Mouse (Mus musculus): ENCODE results near the gene Rrn3.
"Not testable (repeated sequence)": the region's sequence is repeated elsewhere in the genome, so short reads cannot be mapped to it uniquely, and the experiment has no call there.

Gene Rrn3

DNA sequence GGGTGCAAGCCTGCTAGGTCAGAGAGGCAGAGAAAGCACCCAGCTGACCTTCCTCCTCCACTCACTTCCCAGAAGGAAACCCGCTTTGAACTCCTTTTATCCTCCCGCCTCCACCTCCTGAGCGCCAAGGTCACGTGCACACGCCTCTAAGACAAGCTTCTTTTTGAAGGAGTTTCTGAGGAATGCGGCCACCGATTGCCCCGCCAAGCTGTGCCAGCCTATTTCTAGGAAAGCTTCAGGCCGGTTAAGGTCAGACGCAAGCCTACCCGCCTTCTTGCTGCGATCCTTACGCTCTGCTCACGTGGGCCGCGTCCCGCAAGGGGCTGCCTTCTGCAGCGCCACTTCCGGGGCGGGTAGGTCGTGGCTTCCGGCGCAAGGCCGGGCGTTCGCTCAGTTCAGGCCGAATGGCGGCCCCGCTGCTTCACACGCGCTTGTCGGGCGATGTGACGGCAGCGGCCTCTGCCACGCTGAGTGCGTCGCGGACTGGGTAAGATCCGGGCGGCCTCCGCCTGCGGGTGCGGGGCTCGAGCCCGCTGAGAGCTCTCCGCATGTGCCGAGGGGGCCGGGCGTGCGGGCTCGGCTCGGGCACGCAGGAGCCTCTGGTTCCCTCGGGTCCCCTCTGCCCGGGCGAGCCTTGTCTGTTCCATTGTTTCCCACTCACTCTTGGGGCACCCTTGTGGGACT, at the start of gene Rrn3:
Rrn3 (plus strand) TSS at position 356 of the 684 bp plus-strand sequence.
- DNase-seq (ENCODE audit: low read depth, low spot score): peak; percentile 79

DNA sequence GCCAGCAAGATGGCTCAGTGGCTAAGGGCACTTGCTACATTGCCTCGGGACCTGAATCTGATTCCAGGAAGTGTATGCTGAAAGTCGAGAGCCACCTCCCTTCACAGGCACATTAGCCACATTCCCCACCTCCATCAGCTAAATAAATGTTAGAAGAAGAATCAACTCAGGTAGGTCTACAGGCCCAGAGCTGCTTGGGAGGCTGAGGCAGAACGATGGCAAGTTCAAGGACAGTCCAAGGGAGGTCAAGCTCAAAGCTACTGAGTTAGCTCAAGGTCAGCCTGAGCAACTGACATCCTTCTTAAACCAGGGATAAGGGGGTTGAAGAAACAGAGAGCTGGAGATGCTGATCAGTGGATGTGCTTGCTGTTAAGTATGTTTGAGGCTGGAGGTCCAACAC, 47.7 kb upstream of the Rrn3 start:
- no peak for DNase-seq (ENCODE audit: low read depth, low spot score)

DNA sequence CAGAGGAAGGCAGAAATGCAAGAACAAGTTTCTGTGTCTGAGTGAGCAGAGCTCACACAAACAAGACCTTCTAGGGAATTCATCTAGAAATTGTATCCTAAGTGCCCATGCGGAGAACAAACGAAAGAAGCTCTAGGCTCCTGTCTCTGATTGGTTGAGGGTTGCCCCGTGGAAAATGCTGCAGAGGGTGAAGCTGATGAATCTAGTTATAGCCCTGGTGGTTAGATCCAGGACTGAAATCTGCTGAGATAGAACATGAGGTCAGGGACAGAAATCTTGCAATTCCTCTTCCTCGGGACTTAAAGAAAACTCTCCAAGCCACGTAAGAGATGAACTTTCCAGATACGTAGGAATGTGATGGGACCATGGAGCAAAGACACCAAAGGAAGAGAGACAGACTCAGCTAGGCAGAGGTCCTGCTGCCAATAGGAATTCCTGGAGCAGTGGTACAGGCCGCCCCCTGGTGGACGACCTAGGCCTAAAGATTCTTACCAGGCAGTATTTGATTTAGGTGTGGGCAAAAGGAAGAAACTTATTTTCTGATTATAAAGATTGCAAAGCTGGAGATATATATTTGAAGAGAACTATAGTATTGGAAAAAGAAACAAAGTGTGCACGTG, 46.9 kb upstream of the Rrn3 start:
- DNase-seq (ENCODE audit: low read depth, low spot score): peak; percentile 45

DNA sequence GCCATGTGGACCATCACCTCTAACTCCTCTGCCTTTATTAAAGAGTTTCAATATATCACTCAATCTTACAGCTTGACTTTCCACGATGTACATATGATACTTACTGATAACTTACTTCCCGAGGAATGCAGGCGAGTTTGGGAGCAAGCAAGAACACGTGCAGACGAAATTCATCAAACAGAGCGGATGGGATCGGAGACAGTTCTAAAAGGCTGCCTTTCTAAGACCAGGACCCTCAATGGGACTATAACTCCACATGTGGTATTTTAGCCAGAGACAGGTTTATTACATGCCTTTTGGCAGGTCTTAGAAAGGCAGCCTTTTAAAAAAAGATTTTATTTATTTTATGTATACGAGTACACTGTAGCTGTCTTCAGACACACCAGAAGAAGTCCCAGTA, 44.5 kb upstream of the Rrn3 start:
- no peak for DNase-seq (ENCODE audit: low read depth, low spot score)

DNA sequence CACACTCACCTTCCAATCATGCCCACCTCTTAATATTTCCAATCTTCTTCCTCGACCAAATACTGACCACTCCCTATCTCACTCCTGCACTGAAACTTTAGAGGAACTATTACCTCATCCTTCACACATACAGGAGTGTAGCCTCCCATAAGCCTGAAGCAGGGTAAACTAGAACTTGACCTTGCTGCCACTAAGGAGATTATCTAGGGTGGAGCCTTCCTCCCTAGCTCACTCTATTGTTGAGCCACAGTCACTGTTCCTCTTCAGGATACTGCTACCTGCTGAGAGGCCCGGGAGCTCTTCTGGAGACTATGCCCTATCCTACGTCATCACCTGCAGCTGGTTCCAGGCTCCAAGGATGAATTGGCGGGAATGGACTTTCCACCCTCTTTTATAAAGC, 41.5 kb upstream of the Rrn3 start:
- DNase-seq (ENCODE audit: low read depth, low spot score): not testable (repeated sequence)

DNA sequence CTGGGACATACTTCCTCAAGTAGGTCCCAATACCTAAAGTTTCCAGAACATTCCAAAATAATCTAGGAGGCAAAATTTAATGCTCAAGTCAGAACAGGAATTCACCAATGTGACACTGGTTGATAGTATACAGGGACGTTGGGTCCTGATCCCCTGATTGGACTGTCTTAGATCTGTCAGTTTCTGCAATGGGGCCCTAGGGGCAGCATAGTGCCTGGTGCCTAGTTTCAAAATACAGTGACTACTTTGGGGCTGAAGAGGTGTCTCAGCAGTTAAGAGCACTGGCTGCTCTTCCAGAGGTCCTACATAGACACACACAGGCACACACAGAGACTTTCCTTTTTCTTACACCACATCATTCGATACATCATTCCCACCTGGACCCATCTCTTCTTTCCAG, 39.7 kb upstream of the Rrn3 start:
- DNase-seq (ENCODE audit: low read depth, low spot score): no peak

DNA sequence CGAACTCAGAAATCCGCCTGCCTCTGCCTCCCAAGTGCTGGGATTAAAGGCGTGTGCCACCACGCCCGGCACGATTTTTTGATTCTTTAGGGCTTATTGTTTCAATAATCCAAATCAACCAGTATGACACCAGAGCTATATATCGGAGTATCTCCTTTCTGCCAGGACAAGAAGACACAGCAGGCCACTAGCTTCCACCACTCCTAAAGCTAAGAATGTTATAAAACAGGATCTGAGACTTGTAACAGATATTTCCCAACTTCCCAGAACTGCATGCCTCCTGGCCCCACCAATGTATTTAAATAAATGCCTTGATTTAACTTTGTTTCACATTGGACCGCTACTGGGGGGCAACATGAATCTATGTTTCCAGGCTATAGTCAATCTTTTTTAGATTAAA, 32.8 kb upstream of the Rrn3 start:
- DNase-seq (ENCODE audit: low read depth, low spot score): no peak

DNA sequence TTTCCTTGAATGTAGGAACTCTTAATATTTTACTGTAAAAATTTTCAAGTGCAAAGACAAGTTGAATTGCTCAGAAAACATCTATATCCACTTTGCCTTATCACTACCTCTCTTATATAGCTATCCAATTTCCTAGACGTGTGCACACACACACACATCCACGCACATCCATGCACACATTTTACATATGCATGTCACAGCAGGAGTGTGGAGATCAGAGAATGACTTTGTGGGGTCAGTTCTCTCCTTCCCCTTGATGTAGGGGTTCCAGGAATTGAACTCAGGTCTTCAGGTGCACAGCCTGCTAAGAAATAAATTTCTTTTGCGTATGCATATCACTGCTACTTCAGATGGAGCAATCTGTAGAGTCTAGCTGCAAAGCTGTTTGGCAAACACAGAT, 32.4 kb upstream of the Rrn3 start:
- DNase-seq (ENCODE audit: low read depth, low spot score): no peak

DNA sequence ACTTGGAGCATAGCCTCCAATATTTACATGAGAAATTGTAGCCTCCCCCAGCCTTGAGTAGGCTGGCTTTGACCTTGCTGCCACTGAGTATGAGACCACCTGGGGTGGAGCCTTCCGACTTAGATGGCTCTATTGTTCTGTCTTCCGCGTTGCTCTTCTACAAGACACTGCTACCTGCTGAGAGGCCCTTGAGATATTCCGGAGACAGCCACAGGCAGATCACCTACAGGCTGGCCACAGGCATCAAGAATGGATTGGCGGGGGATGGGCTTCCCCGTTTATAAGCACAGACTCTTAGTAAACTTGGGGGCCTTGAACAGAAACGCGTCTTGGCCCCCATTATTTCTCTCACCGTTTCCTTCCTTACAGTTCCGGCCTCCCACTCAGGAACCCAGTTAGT, 31.7 kb upstream of the Rrn3 start:
- DNase-seq (ENCODE audit: low read depth, low spot score): not testable (repeated sequence)

DNA sequence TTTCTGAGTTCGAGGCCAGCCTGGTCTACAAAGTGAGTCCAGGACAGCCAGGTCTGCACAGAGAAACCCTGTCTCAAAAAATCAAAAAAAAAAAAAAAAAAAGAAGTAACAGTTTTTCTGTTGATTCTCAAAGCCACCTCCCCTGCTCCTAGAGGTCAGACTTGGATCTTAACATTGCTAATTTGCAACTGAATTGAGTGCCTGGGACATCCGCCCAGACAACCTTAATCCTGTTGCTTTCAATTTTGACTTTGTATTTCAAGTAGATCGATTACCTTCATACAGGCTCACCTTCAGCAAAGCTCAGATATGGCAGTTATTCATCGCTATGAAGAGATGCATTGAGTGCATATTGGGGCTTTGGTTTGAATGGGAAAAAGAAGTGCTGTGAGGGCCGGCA, 31.2 kb upstream of the Rrn3 start:
- DNase-seq (ENCODE audit: low read depth, low spot score): no peak

DNA sequence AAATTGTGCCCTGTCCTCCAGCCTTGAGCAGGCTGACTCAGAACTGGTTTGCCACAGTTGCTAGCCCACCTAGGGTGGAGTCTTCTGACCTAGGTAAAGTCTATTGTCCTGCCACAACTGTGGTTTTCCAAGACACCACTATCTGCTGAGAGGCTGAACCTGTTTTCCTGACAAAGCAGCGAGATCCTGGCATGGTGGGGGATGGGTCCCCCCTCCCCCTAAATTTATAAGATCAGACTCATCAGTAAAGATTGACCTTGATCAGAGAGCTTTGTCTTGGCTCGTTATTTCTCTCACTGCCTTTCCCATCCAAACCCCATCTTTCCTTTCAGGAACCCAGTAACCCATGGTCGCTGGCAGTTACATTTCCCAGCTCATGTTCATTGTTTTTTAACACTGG, 30.5 kb upstream of the Rrn3 start:
- no peak for DNase-seq (ENCODE audit: low read depth, low spot score)

DNA sequence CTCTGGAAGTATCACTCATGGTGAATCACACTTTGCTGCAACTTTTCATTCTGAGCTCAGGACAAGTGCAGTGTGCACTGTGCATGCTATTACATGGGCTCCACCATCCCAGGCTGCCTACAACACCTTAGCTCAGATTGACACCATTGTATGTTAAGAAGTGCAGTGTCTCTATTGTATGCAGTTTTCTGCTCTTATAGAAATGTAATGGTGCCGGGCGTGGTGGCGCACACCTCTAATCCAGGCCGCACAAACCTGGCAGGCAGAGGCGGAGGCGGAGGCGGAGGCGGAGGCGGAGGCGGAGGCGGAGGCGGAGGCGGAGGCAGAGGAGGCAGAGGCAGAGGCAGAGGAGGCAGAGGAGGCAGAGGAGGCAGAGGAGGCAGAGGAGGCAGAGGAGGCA, 29.9 kb upstream of the Rrn3 start:
- no peak for DNase-seq (ENCODE audit: low read depth, low spot score)

DNA sequence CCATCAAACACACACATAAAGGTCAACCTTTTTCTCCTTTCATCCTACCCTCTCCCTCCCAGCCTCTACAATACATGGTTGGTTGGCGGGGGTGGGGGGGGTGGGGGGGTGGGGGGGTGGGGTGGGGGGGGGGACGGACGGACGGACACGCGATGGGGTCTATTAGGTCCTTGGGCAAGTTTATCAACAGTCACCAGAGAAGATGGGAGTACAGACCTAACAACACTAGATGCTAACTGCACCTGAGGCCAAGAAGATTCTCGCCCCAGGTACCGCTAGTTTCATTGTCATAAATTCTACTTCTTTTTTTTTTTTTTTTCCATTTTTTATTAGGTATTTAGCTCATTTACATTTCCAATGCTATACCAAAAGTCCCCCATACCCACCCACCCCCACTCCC, 26.5 kb upstream of the Rrn3 start:
- no peak for DNase-seq (ENCODE audit: low read depth, low spot score)

DNA sequence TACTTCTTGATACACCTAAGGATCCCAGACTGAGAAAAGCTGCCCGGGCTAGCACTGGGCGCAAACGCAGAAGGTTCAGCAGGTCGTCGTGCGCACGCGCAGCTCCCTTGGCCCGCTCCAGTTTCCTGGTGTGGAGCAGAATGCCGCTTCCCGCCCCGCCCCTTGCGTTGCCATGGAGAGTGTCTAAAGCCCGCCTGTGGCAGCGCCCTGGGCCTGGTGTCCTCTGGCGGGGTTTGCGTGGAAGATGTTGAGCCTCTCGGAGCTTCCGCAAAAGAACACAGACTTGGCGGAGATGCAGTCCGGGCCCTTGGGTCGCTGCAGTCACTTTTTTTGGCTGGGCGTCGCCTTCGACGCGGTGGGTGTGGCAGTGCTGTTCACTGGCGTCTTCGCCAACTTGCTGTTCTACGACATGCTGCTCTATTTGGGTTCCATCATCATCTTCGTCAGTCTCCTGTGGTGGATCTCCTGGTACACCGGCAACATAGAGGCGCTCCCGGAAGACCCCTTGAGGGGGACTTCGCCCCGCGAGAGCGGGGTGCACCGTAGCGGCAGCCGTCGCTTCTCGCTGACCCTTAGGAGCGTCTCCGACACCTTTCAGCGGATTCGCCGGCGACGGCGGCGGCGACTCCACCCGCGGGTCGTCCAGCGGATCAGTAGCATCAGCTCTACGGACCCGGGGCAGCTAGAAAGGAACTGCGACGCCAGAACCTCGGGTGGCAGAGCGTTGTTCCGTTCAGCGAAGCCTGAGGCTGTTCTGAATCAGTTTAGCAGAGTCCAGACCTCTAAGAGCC, 25.9 kb upstream of the Rrn3 start:
- peak; percentile 92 for DNase-seq (ENCODE audit: low read depth, low spot score)

DNA sequence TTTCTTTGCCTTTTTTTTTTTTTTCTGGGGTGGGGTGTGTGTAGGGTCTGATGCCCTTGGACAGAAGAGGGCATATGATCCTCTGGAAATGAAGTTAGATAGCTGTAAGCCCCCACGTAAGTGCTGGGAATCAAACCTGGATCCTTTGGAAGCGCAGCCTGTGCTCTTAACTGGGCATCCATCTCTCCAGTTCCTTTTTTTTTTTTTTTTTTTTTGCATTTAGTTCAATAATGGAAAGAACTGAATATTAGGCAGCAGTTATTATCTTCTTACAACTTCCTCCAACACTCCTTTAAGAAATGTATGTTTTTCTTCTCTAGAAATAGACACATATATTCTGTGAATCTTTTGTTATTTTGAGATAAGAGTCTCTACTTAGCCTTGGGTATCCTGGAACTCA, 22.7 kb upstream of the Rrn3 start:
- no peak for DNase-seq (ENCODE audit: low read depth, low spot score)

DNA sequence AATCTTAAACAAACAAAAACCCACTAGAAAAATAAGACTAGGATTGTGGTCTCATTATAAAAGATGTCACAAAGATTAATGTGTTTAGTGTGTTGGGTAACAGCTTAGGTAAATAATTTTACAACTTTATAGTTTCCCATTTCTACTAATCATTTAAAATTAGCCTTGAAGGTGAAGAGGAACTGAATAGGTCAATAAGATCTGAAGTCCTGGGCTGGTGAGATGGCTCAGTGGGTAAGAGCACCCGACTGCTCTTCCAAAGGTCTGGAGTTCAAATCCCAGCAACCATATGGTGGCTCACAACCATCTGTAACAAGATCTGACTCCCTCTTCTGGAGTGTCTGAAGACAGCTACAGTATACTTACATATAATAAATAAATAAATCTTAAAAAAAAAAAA, 17.7 kb upstream of the Rrn3 start:
- not testable (repeated sequence) for DNase-seq (ENCODE audit: low read depth, low spot score)

DNA sequence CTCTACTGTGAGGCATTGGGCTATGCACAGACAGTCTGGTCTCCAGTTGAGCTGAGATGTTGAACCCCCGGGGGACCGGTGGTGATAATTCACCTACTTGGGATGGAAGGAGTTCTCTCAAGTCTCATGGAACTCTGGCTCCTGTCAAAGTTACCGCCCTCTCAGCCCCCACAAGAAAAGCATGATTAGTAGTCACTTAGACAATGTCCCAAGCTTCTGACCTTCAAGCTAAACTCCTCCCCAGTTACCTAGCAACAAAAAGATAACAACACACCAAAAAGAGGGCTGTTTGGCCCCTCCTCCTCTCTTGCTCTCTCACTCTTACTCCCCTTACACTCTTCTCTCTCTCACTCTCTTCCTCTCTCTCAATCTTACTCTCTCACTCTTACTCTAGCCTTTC, 16.0 kb upstream of the Rrn3 start:
- no peak for DNase-seq (ENCODE audit: low read depth, low spot score)

DNA sequence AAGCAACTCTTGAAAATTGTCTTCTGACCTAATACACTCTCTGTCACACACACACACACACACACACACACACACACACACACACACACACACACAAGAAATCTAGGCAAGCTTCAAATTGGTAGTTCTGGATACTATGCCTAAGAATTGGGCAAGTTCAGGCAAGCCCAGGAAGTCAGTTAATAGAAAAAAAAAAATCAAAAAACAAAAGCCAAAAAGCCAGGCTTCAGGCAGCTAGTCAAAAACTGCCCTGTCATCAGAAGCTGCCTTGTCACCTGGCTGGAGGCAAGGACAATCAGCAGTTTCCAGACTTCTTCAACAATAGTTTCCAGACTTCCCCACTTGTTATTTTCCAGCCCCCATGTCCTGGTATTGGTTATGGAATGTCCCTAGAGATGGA, 14.1 kb upstream of the Rrn3 start:
- no peak for DNase-seq (ENCODE audit: low read depth, low spot score)

DNA sequence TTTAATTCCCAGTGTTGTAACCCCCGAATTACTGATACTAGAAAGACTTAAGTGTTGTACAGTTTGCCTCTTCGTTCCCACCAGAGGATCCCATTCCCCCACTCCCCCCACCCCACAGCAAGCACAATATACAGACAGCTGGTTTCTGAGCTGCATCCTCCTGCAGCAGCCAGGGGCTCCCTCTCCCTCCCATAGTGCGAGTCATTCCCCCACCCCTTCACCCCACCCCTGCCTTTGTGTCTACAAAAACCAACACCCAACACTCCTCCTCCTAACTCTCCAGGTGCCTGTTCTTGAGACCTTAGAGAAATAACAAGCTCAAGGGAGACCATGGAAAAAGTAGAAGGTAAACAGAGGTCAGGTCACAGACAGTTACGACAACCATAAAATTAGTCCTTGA, 8.9 kb upstream of the Rrn3 start:
- DNase-seq (ENCODE audit: low read depth, low spot score): not testable (repeated sequence)

DNA sequence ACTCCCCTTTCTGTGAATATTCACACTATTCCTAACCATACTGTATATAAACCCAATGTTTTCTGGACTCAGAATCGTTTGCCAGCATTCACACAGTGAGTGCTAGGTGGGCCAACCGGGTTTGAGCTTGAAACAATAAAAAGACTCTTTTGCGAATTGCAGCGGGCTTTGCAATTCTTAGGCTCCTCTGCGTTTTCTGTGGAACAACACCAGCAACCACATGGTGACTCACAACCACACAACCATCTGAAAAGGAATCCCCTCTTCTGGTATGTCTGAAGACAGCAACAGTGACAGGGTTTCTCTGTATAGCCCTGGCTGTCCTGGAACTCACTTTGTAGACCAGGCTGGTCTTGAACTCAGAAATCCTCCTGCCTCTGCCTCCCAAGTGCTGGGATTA, 8.5 kb upstream of the Rrn3 start:
- DNase-seq (ENCODE audit: low read depth, low spot score): not testable (repeated sequence)

DNA sequence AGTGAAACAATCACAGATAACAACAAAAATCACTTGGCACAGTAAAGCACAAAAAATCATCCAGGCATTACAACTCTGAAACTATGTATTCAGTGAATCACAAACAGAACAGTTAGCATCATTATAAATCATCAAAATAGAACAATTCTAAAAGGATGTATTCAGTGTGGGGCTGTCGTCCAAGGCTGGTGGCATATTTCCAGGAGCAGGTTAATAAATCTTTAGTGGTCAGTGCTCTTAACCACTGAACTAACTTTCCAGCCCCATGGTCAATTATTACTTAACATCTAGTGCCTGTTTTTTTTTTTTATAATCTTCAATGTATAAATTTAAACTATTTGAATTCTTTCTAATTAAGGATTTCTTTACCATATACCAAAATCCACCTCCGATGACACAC, 6.5 kb upstream of the Rrn3 start:
- DNase-seq (ENCODE audit: low read depth, low spot score): not testable (repeated sequence)

DNA sequence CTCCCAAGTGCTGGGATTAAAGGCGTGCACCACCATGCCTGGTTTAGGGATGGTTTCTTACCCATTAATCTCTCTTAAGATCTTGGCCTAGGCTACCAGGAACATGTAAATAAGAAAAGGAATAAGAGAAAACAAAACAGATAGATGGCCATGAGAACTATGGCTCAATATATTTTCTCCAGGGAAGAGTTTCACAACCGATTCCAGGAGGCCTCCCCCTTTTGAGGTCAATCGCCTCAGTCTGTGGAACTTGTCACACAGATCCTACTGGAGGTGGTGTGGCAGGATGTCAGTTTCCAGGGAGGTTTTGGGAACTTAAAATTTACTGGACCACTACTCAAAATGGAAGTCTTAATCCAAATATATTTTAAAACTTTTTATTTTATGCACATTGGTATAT, 5.9 kb upstream of the Rrn3 start:
- not testable (repeated sequence) for DNase-seq (ENCODE audit: low read depth, low spot score)

DNA sequence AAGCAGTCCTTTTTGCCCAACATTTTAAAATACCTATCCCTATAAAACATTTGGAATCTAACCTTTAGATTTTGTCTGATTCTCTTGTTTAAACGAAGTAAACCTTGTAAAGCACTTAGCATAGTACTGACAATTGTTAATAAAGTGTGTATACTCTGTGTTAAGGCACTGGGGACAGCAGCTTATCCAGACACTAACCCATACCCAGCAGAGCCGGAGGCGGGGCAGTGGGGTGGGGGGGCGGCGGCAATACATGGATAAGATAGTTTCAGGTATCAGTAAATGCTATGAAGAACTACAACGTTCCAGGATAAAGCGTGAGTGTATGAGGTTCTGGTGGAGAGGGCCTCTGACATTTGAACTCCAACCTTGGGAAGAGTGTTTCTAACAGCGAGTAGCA, 708 bp downstream of the Rrn3 start:
- no peak for DNase-seq (ENCODE audit: low read depth, low spot score)
